Mouse (Mus musculus): ENCODE data around the gene Rd3. TPM values are rescaled to one million over a fixed set of nuclear protein-coding genes. Genes with fewer than 3 reads are reported as not detected.

Gene Rd3
- polyA plus RNA-seq, 1 experiment from 2014 or later: 10.9 TPM

DNA sequence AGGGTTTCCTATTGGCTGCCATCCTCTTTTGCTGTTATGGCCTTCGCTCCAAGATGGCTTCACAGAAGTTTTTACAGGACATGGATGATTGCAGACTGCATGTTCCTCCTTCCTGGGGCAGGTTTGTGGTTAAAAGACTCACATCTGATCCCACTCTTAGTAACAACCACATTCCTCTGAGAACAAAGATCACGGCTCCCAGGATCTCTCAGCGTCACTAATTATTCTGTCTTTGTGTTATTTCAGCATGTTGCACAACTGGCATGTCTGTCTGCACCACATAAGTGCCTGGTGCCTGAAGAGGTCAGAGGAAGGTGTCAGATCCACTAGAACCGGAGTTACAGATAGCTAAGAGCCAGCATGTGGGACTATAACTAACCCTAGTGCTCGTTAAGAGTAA lies 7.2 kb upstream of the Rd3 start:
- H3K4me1 ChIP-seq: no peaks in the 10 kb centered on the region
- no peak for ATAC-seq (ENCODE audit: low FRiP score, low read depth)
- WGBS: 72% methylated on average over 5 of the region's 5 CpGs
- H3K4me3 ChIP-seq: no peak overlapping the region
- no peaks in the 10 kb centered on the region for H3K9me3 ChIP-seq
- H3K36me3 ChIP-seq: no peaks in the 10 kb centered on the region
- H3K27ac ChIP-seq: no peak overlapping the region
- no peak overlapping the region for H3K9ac ChIP-seq
- no peak overlapping the region for H3K4me2 ChIP-seq (replicated peaks)
- H3K27me3 ChIP-seq (replicated peaks): no peaks in the 10 kb centered on the region

DNA sequence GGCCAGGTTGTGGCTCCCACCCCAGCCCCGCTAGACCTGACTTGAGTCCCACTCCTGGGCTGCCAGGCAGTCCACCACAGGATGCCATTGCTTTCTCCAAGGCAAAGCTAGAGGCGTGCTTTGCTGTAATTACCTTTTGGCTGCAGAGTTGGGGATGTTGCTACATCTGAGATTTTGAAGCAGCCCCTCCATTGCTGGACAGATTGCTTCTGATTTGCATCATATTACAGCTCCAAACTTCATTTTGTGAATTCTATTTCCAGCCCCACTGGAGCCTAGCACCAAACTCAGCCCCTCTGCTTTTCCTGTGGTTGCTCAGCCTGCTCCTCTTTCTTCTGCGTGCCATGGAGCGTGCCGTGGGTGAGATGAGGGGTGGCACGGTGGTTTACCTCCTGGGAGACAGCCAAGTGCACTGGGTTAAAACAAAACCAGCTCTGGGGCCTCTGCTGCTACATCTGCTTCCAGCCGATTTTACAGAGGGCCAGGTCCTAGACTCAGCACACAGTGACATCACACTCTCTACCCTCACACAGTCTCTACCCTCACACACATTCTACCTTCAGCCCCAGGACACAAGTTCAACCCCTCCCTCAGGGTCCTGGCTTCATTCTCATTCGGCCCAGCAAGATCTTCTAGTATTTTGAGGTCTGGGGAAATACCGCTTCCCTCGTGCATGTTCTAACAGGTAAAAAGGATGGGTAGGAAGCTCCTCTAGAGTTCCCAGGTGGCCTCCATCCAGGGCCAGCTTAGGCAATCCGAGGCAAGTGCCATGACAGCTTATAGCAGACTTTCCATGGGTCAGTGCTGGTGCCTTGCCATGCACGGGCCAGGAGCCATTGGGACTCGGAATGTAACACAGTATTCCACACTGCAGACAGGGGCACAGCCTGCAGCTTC lies 2.4 kb upstream of the Rd3 start:
- Histone ChIP-seq H3K4me2 (replicated peaks) (no peak overlapping the region), H3K9ac (no peak overlapping the region), H3K36me3 (no peaks in the 10 kb centered on the region), H3K4me3 (no peak overlapping the region), H3K4me1 (peaks cover 13% of the 10 kb centered on the region), H3K9me3 (no peaks in the 10 kb centered on the region), H3K27ac (no peak overlapping the region), H3K27me3 (replicated peaks) (no peaks in the 10 kb centered on the region)
- WGBS: 78% methylated on average over 13 of the region's 13 CpGs
- ATAC-seq (ENCODE audit: low FRiP score, low read depth): no peak

DNA sequence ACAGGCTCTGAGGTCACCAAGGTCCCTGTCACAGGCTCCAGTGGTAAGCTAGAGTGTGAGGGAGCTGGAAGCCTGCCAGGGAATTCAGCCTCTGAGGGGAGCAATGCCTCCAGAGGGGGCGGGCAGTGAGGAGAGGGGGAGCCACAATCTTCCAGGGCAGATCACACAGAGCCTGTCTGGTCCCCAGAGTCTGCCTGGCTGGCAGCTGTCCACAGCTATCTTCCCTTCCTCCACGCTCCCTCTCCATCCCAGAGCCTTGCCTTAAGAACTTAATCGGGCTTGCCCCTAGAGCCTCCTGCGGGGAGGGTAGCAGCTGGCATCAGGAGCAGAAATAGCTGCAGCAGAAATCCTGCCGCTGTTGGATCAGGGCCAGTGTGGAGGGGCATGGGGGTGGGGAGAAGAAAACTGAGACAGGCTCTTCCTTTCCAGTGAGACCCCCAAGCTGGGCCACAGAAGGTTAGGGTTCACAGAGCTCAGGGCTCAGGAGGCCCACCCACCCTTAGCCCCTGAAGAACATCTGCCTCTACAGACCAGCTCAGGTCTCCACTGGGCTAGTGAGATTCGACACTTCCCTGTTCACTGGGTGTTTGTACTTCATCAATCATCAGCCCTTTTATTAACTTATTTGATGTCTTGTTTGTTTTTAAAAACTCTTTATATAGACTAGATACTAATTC lies 4.4 kb downstream of the Rd3 start:
- H3K4me3 ChIP-seq: no peak overlapping the region
- no peak overlapping the region; the same call in 1 of the 2 replicates for H3K27ac ChIP-seq
- H3K9ac ChIP-seq: no peak overlapping the region
- no peak overlapping the region for H3K4me2 ChIP-seq (replicated peaks)
- H3K36me3 ChIP-seq: no peaks in the 10 kb centered on the region
- H3K9me3 ChIP-seq: no peaks in the 10 kb centered on the region
- peaks cover 34% of the 10 kb centered on the region for H3K4me1 ChIP-seq
- no peaks in the 10 kb centered on the region for H3K27me3 ChIP-seq (replicated peaks)
- peak; percentile 80 for ATAC-seq (ENCODE audit: low FRiP score, low read depth)
- WGBS: 29% methylated on average over 6 of the region's 6 CpGs

DNA sequence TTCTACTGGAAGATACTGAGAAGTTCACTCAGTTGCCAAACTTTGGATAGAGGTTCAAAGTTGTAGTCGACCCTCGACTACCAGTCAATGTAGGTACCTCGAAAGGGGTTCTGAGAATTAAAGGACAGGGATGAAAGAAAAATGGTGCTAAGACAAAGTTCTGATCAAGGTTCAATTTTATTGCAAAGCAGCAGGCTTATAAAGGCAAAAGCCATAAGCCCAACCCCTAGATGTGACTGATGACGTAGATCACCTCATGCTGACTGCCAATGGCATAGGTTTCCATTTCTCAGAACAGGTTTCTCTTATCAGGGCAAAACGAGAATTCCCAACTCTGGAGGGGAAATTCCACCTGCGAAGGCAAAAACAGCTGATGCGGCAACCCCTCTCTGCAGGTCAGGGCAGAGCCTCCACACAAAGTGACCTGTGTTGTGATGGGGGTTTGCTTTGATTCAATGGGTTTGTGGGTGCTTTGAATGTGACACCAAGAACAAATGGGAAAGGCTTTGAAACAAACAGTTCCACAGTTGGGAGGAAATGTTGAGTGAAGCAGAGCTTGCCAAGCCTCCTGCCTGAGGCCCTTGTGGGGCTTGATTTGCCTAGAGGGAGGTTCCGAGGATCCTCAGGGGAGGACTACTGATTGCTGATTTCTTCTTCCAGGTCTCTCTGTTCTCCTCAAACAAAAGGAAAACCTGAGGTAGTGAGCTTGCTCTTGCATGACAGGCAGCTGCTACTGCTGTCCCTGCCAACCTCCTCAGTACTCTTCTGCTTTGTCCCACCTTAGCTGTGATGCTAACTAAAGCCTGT lies 9.7 kb downstream of the Rd3 start:
- H3K4me2 ChIP-seq (replicated peaks): no peak overlapping the region
- H3K4me3 ChIP-seq: no peak overlapping the region
- H3K9ac ChIP-seq: no peak overlapping the region
- no peaks in the 10 kb centered on the region for H3K9me3 ChIP-seq
- no peak for ATAC-seq (ENCODE audit: low FRiP score, low read depth)
- H3K27ac ChIP-seq: no peak overlapping the region
- WGBS: 86% methylated on average over 8 of the region's 8 CpGs
- H3K36me3 ChIP-seq: no peaks in the 10 kb centered on the region
- H3K4me1 ChIP-seq: peaks cover 5% of the 10 kb centered on the region; the same call in 1 of the 2 replicates
- H3K27me3 ChIP-seq (replicated peaks): no peaks in the 10 kb centered on the region

DNA sequence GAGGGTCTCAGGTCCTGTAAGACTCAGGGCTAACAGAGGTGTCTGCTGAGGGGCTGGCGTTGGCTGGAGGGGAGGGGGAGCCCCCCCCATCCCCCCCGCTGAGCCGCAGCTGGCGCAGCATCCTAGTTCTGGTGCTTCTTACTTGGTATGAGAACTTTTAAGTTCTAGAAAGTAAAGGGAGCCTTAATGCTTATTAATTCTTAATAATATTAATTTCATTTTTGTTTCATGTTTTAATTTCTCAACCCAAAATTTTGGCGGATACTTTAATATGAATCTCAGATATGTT lies 10.3 kb downstream of the Rd3 start:
- Histone ChIP-seq H3K36me3 (no peaks in the 10 kb centered on the region), H3K27ac (no peak overlapping the region), H3K27me3 (replicated peaks) (no peaks in the 10 kb centered on the region), H3K9me3 (no peaks in the 10 kb centered on the region), H3K4me1 (peaks cover 1% of the 10 kb centered on the region; the same call in 1 of the 2 replicates), H3K4me3 (no peak overlapping the region), H3K4me2 (replicated peaks) (no peak overlapping the region), H3K9ac (no peak overlapping the region)
- WGBS: 49% methylated on average over 5 of the region's 5 CpGs
- no peak for ATAC-seq (ENCODE audit: low FRiP score, low read depth)

DNA sequence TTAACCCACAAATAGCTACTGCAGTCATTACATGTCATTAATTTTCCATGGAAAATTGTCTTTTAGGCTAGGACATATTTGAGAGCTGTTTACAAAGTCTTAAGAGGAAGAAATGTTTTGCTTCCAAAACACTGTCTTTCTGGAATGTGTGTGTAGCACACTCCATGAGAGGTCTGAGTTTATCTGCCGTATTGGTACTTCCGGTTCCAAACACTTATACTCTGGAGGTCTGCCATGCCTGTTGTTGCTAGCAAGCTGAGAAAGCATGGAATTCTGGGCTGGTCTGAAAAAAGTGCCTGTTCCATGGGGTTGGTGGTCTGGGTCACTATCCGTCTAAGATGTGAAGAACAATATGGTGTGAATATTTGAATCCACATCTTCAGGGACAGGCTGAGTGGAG lies 11.5 kb downstream of the Rd3 start:
- WGBS: 94% methylated on average over 3 of the region's 3 CpGs
- H3K36me3 ChIP-seq: no peaks in the 10 kb centered on the region
- H3K9ac ChIP-seq: no peak overlapping the region
- no peak for ATAC-seq (ENCODE audit: low FRiP score, low read depth)
- no peaks in the 10 kb centered on the region for H3K4me1 ChIP-seq
- no peaks in the 10 kb centered on the region for H3K9me3 ChIP-seq
- H3K27ac ChIP-seq: no peak overlapping the region
- no peaks in the 10 kb centered on the region for H3K27me3 ChIP-seq (replicated peaks)
- no peak overlapping the region for H3K4me3 ChIP-seq
- no peak overlapping the region; the same call in 1 of the 2 replicates for H3K4me2 ChIP-seq (replicated peaks)

DNA sequence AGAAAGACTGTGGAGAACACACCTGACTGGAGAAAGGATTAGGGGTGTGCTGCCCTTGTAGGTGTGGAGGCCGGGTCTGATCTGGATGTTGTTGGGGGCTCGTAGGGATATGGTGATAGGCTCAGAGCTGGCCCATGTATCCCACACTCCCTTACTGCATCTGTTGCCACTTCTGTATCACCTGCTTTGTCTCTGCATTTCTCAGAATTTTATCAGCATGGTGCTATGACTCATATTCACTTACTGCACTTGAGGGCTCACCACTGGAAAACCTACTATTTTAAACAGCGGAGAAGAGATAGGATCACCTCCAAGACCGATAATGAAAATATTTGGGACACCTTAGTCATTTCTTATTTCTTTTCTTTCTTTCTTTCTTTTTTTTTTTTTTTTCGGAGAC lies 11.9 kb downstream of the Rd3 start:
- Histone ChIP-seq H3K9ac (no peak overlapping the region), H3K9me3 (no peaks in the 10 kb centered on the region), H3K27me3 (replicated peaks) (no peaks in the 10 kb centered on the region), H3K4me3 (no peak overlapping the region), H3K36me3 (no peaks in the 10 kb centered on the region), H3K4me1 (no peaks in the 10 kb centered on the region), H3K27ac (no peak overlapping the region), H3K4me2 (replicated peaks) (peak overlapping the region; percentile 61)
- WGBS: 90% methylated on average over 5 of the region's 5 CpGs
- no peak for ATAC-seq (ENCODE audit: low FRiP score, low read depth)

DNA sequence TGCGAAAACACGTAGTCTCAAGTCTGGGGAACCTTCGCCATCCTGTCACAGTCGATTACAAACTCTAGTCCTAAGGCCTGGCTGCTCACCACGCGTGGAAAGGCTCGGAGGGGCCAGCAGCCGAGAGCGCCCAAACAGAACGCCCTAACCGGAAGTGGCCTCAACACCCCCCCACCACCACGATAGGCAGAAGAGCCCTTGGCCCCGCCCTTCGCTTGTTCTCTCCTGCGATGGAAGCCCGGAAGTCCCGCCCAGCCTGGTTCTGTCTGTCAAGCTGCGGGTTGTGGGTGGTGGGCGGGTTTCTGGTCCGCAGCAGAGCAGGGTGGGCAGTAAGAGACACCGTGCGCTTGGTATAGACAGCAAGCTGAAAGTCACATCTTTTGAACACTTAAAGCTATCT lies 12.8 kb downstream of the Rd3 start:
- Histone ChIP-seq H3K4me2 (replicated peaks) (peak overlapping the region; percentile 61), H3K27me3 (replicated peaks) (no peaks in the 10 kb centered on the region), H3K36me3 (no peaks in the 10 kb centered on the region), H3K9me3 (no peaks in the 10 kb centered on the region), H3K27ac (no peak overlapping the region), H3K9ac (peak overlapping the region; percentile 59), H3K4me1 (no peaks in the 10 kb centered on the region), H3K4me3 (peak overlapping the region; percentile 51)
- WGBS: under 1% methylated on average over 22 of the region's 22 CpGs
- peak; percentile 99 for ATAC-seq (ENCODE audit: low FRiP score, low read depth)

DNA sequence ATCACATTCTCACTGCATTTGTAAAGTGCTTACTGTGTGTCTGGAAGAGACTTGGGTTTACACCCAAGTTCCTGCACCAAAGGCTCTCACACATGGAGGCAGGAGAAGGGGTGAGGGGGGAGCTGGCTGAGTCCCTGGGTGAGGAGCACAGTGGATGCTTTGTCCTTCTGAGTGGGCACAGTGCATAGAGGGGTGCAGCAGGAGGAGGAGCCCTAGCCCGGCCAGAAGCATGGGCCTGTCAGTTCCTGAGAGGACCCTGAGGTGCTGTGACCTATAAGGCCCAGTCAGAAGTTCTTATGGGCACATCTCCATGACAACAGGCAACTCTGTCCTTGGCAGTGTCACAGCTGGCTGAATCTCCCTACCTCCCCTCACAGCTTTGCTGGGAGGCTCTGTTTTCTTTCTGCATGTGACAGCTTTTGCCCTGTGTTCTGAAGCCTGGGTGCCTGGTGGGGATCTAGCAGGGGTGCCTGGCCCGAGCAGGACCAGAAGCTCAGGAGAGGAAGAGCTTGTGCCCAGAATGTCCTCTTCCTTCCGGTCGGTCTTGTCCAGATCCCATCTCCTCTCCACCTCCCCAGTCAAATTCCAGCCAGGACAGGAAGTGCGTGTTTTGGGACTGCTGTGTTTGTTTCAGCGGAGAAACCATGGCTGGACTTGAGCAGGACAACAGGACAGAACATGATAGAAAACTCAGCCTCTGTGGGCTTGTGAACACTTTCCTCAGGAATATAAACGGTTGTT lies 15.0 kb downstream of the Rd3 start:
- 81% methylated on average over 7 of the region's 7 CpGs for WGBS
- H3K27ac ChIP-seq: no peak overlapping the region
- H3K27me3 ChIP-seq (replicated peaks): no peaks in the 10 kb centered on the region
- ATAC-seq (ENCODE audit: low FRiP score, low read depth): no peak
- no peaks in the 10 kb centered on the region for H3K36me3 ChIP-seq
- H3K4me1 ChIP-seq: no peaks in the 10 kb centered on the region
- H3K9me3 ChIP-seq: no peaks in the 10 kb centered on the region
- no peak overlapping the region for H3K4me2 ChIP-seq (replicated peaks)
- H3K4me3 ChIP-seq: no peak overlapping the region
- H3K9ac ChIP-seq: no peak overlapping the region

DNA sequence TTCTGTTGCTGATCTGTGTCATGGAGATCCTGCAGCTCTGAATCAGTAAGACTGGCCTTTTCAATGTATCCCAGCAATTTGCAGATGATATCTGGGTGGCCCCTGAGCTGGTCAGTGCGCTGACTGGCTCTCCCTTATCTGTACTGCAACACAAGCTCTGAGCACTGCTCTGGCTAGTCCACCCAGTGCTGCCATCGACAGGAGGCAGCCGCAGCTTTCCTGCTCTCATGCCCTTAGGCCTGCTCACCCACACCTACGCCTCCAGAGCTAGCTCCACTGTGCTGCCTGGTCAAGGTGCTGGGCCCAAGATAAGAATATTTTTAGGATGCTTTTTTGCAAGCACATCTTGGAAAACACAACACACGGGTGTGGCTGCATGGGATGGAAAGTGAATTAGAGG lies 17.3 kb downstream of the Rd3 start:
- no peak overlapping the region for H3K27ac ChIP-seq
- 79% methylated on average over 5 of the region's 5 CpGs for WGBS
- no peaks in the 10 kb centered on the region for H3K4me1 ChIP-seq
- no peak overlapping the region for H3K4me2 ChIP-seq (replicated peaks)
- H3K36me3 ChIP-seq: no peaks in the 10 kb centered on the region
- no peaks in the 10 kb centered on the region for H3K9me3 ChIP-seq
- no peaks in the 10 kb centered on the region for H3K27me3 ChIP-seq (replicated peaks)
- H3K9ac ChIP-seq: no peak overlapping the region
- no peak for ATAC-seq (ENCODE audit: low FRiP score, low read depth)
- no peak overlapping the region for H3K4me3 ChIP-seq

DNA sequence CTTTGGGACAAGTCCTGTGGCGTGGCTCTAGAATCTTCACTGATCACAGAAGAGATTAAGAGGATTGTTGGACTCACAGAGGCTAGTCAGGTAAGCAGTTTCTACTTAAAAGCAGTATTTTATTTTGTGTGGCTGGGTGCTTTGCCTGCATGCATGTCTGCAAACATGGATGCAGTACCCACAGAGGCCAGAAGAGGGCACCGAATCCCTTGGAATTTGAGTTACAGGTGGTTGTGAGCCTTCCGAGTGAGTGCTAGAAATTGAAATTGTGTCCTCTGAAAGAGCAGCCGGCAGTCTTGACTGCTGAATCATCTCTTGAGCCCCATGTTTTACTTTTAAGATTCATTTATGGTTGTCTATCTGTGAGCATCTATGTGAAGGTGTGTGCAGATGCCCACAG lies 18.3 kb downstream of the Rd3 start:
- H3K36me3 ChIP-seq: no peaks in the 10 kb centered on the region
- no peaks in the 10 kb centered on the region for H3K9me3 ChIP-seq
- H3K27ac ChIP-seq: no peak overlapping the region
- no peaks in the 10 kb centered on the region for H3K4me1 ChIP-seq
- ATAC-seq (ENCODE audit: low FRiP score, low read depth): no peak
- no peak overlapping the region for H3K4me3 ChIP-seq
- 58% methylated on average over 4 of the region's 4 CpGs for WGBS
- H3K4me2 ChIP-seq (replicated peaks): no peak overlapping the region
- no peak overlapping the region for H3K9ac ChIP-seq
- no peaks in the 10 kb centered on the region for H3K27me3 ChIP-seq (replicated peaks)

DNA sequence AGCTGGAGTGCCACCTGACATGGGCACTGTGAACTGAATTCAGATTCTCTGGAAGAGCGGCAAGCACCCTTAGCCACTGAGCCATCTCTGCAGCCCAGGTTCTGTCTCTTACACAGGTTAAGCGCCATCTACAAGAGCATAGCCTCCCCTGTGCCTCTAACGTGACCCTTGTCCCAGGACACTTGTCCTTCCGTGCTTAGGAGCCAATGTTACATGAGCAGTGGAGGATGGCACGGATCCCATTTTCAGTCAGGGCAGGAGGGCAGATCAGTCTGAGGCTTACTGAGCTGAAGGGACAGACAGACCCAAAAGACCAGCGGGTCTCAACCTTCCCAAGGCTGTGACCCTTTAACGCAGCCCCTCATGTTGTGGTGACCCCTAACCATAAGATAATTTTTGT lies 18.7 kb downstream of the Rd3 start:
- H3K9ac ChIP-seq: no peak overlapping the region
- H3K27ac ChIP-seq: no peak overlapping the region
- no peak overlapping the region for H3K4me3 ChIP-seq
- WGBS: 92% methylated on average over 7 of the region's 7 CpGs
- ATAC-seq (ENCODE audit: low FRiP score, low read depth): no peak
- no peaks in the 10 kb centered on the region for H3K9me3 ChIP-seq
- no peak overlapping the region for H3K4me2 ChIP-seq (replicated peaks)
- no peaks in the 10 kb centered on the region for H3K36me3 ChIP-seq
- no peaks in the 10 kb centered on the region for H3K4me1 ChIP-seq
- no peaks in the 10 kb centered on the region for H3K27me3 ChIP-seq (replicated peaks)

All from neural tube, embryonic 12.5 days (tissue).